Mouse (Mus musculus) forebrain, embryonic 11.5 days (tissue): ENCODE data around the gene Ctcfl. TPM values are rescaled to one million over a fixed set of nuclear protein-coding genes. Genes with fewer than 3 reads are reported as not detected.

Experiments
- ATAC-seq: fragments of 200-750 bp; cut with Nextera tagmentation; replicated peaks from 2 replicates; pipeline ENCODE4 v1.8.0; 2017; ENCODE audit warnings: moderate TSS enrichment; ENCODE audit not compliant: low FRiP score
- DNase-seq: peaks from one replicate; pipeline ENCODE4 v3.0.0-alpha.2; 2017; ENCODE audit warnings: low spot score
- H3K27ac ChIP-seq: fragments of 300-500 bp; sonication (generic); 2 replicates; pipeline ENCODE4 v1.5.1; 2014; ENCODE audit warnings: low read depth, low read length
- H3K27me3 ChIP-seq: fragments of 300-500 bp; sonication (generic); 2 replicates; pipeline ENCODE4 v1.6.1; 2014; ENCODE audit warnings: mild to moderate bottlenecking, low read length, mixed read lengths; ENCODE audit not compliant: control insufficient read depth, insufficient read depth
- H3K36me3 ChIP-seq: fragments of 300-500 bp; sonication (generic); 2 replicates; pipeline ENCODE4 v1.6.1; 2014; ENCODE audit warnings: mild to moderate bottlenecking, low read length, moderate library complexity, mixed read lengths; ENCODE audit not compliant: control insufficient read depth, insufficient read depth
- H3K4me1 ChIP-seq: fragments of 300-500 bp; sonication (generic); replicated peaks from 2 replicates; pipeline ENCODE4 v1.6.1; 2014; ENCODE audit warnings: low read length, mixed read lengths; ENCODE audit not compliant: control insufficient read depth, insufficient read depth
- H3K4me2 ChIP-seq: fragments of 300-500 bp; sonication (generic); 2 replicates; pipeline ENCODE4 v1.6.1; 2014; ENCODE audit warnings: low read depth, mild to moderate bottlenecking, low read length, moderate library complexity, mixed read lengths; ENCODE audit not compliant: severe bottlenecking
- H3K4me3 ChIP-seq: fragments of 300-500 bp; sonication (generic); 2 replicates; pipeline ENCODE4 v1.5.1; 2014; ENCODE audit warnings: low read depth, low read length
- H3K9ac ChIP-seq: fragments of 300-500 bp; sonication (generic); 2 replicates; pipeline ENCODE4 v1.6.1; 2014; ENCODE audit warnings: low read length
- H3K9me3 ChIP-seq: fragments of 300-500 bp; sonication (generic); 2 replicates; pipeline ENCODE4 v1.6.1; 2016; ENCODE audit warnings: low read length, mixed read lengths; ENCODE audit not compliant: control insufficient read depth
- WGBS: fragments of 180-500 bp; shearing (Covaris S2); extraction: QIAGEN DNeasy Blood & Tissue Kit; methylation state at CpG from one replicate; pipeline ENCODE4 v1.1.7; 2014; 5-methylcytosine and 5-hydroxymethylcytosine counted together
- polyA plus RNA-seq: library from polyadenylated mRNA; unstranded; fragments of >200 nt; fragmentation: Nextera tagmentation; extraction: Ambion mirVana; gene quantifications from 2 replicates; pipeline ENCODE4 v1.2.1, GENCODE M21; 2014

Ctcfl gene
- polyA plus RNA-seq = 0.08 TPM in 1 of 2 replicates, not detected in the other

DNA sequence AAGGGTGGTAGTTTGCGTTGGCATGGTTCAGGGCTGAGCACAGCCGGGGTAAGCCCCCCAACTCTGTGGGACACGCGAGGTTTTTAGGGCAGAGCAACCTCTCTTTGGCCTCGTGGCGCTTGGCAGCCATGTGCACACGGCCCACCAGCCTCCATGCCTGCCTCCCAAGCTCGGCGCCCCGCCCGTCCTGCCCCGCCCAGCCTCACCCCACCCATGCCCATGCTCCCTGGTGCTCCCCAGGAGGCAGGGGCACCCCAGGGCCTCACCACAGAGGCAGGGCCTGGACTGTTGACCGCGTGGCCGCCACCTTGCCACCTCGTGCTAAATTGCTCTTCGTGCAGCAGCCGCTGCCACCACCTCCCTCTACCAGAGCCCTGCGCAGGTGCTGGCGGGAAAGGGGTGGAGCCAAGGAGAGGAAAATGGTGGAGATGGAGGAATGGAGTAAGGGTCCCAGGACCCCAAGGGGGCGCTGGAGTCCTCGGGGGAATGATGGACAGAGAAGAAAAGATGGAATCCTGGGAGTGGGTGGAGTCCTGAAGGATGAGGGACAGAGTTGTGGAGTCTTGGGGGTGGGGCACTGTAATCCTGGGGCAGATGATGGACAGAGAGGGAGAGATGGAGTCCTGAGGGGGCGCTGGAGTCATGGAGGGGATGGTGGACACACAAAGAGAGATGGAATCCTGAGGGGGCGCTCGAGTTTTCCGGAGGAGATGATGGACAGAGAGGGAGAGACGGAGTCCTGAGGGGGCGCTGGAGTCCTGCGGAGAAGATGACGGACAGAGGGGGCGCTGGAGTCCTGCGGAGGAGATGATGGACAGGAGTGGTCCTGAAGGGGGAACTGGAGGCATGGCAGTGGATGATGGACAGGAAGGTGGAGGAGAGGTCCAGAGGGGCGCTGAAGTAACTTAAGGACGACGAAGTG, at the start of gene Ctcfl:
Ctcfl (minus strand) TSS at position 503 of the 922 bp plus-strand sequence.
- no peak within 1 kb of the TSS for H3K4me3 ChIP-seq
- 85% methylated on average over 35 of the region's 35 CpGs for WGBS
- no peaks in the 10 kb centered on the region for H3K9me3 ChIP-seq
- no peak for DNase-seq
- H3K27ac ChIP-seq = no peak within 1 kb of the TSS
- no peaks in the 10 kb centered on the region for H3K36me3 ChIP-seq
- H3K9ac ChIP-seq = no peak within 1 kb of the TSS
- H3K4me2 ChIP-seq = no peak within 1 kb of the TSS
- 0 out of 2 replicates have a peak, but pooled peaks cover 1% of the 10 kb centered on the region for H3K4me1 ChIP-seq
- ATAC-seq = no peak; the same call in 1 of the 2 replicates
- no peaks in the 10 kb centered on the region for H3K27me3 ChIP-seq

DNA sequence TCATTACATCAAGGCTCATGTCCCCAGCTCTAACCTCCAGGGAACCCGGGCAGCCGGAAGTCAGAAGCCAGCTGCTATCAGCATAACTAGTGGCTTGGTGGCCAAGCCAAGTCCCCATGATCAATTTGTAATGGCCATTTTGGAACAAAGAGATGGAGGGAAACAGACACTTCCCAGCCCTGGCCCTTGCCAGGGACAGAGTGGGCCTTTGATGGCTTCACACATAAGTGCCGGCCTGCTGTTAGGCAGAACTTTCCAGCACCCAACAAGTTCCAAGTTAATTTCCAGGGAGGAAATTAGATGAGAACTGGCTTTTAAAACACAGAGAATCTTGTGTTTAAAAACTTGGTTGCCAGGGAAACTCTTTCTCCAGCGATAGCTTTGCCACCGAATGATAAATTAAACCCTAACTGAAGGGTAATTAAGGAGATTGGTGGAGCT, 49.1 kb upstream of the Ctcfl start:
- H3K9me3 ChIP-seq = no peaks in the 10 kb centered on the region
- H3K27me3 ChIP-seq = no peaks in the 10 kb centered on the region; the same call in 1 of the 2 replicates
- H3K36me3 ChIP-seq = no peaks in the 10 kb centered on the region
- no peak overlapping the region for H3K9ac ChIP-seq
- H3K4me3 ChIP-seq = no peak overlapping the region
- peaks cover 8% of the 10 kb centered on the region for H3K4me1 ChIP-seq
- 77% methylated on average over 5 of the region's 5 CpGs for WGBS
- no peak overlapping the region for H3K4me2 ChIP-seq
- ATAC-seq (no peak), DNase-seq (no peak)
- H3K27ac ChIP-seq = no peak overlapping the region

DNA sequence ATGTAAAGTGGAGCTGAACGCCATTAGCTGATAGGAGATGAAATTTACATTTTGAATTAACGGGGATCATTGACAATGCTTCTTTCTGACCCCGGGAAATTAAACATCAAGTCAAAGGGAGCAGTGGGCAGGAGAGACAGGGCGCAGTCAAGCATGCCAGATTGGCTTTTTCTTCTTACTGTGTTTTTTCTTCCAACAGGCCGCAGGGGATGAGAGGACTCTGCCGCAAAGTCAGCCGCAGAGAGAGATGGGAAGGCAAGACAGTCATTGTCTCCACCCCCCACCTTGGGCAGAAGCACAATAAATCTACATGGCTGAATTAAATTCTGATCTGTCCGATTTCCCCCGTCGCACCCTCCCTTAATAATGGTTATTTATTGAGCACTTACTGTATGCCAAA, 46.0 kb upstream of the Ctcfl start:
- no peak for ATAC-seq
- no peak for DNase-seq
- H3K36me3 ChIP-seq = no peaks in the 10 kb centered on the region
- H3K4me1 ChIP-seq = no peaks in the 10 kb centered on the region
- 91% methylated on average over 10 of the region's 10 CpGs for WGBS
- H3K27ac ChIP-seq = no peak overlapping the region
- H3K9ac ChIP-seq = no peak overlapping the region
- no peak overlapping the region for H3K4me3 ChIP-seq
- H3K9me3 ChIP-seq = no peaks in the 10 kb centered on the region
- H3K27me3 ChIP-seq = no peaks in the 10 kb centered on the region
- no peak overlapping the region for H3K4me2 ChIP-seq

DNA sequence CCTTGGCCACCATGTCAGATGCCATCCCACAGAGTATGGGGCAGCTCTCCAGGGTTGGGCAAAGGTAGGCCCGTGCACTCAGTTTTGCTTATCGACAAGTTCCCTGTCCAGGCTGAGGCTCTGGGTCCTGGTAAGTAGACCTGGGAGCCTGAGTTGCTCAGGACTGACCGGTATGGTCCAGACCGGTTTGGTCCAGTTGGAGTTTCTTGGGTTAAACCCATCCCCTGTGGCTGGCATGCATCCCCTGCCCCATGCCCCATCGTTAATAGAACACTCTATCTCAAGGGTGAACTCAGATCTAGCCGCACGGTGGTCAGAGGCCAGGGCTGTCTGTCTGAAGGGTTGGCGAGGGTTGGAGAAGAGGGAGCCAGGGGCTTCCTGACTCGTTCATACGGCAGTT, 45.6 kb upstream of the Ctcfl start:
- 90% methylated on average over 10 of the region's 10 CpGs for WGBS
- DNase-seq = no peak

DNA sequence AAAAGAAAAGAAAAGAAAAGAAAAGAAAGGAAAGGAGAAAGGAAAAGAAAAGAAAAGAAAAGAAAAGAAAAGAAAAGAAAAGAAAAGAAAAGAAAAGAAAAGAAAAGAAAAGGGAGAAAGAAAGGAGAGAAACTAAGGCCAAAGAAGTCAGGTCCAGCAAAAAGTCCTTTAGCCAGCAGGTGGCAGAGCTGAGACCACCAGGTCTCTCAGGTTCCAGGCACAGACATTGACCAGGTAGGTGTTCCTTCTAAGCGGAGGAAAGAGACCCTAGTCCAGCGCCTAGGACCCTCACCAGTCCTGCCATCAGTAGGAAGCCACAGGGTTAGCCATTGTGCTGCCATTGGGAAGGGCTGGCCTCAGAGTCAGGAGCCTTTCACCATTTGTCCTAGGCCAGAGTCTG, 45.0 kb upstream of the Ctcfl start:
- Histone ChIP-seq H3K4me2 (no peak overlapping the region), H3K27me3 (no peaks in the 10 kb centered on the region), H3K4me3 (no peak overlapping the region), H3K9me3 (no peaks in the 10 kb centered on the region), H3K27ac (no peak overlapping the region), H3K9ac (no peak overlapping the region), H3K36me3 (no peaks in the 10 kb centered on the region), H3K4me1 (no peaks in the 10 kb centered on the region)
- DNase-seq (no peak), ATAC-seq (0 out of 2 replicates have a peak, but pooled peaks have one; percentile 34)
- 39% methylated on average over 2 of the region's 2 CpGs for WGBS

More for the DNA sequence above, 45.6 kb upstream of the Ctcfl start:
- Histone ChIP-seq H3K27me3 (no peaks in the 10 kb centered on the region), H3K4me1 (no peaks in the 10 kb centered on the region), H3K9me3 (no peaks in the 10 kb centered on the region), H3K9ac (no peak overlapping the region), H3K4me2 (no peak overlapping the region), H3K27ac (no peak overlapping the region), H3K36me3 (no peaks in the 10 kb centered on the region), H3K4me3 (no peak overlapping the region)
- no peak for ATAC-seq

DNA sequence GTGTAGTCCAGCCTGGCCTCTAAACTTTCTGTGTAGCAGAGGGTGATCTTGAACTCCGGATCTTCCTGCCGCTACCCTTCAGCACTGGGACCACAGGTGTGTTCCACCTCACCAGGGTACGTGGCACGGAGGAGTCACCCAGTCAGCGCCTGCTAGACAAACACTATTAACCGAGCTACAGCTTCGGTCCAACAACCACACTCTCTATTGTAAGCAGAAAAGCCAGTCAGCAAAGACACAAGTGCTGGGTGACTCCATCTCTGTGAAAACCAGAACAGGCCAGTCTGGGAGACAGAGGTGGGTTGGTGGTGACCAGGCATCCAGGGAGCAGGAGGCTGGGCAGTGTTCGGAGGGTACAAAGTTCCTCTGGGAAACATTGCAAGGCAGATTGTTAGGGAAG, 44.1 kb upstream of the Ctcfl start:
- WGBS = 88% methylated on average over 8 of the region's 8 CpGs
- no peak for DNase-seq

DNA sequence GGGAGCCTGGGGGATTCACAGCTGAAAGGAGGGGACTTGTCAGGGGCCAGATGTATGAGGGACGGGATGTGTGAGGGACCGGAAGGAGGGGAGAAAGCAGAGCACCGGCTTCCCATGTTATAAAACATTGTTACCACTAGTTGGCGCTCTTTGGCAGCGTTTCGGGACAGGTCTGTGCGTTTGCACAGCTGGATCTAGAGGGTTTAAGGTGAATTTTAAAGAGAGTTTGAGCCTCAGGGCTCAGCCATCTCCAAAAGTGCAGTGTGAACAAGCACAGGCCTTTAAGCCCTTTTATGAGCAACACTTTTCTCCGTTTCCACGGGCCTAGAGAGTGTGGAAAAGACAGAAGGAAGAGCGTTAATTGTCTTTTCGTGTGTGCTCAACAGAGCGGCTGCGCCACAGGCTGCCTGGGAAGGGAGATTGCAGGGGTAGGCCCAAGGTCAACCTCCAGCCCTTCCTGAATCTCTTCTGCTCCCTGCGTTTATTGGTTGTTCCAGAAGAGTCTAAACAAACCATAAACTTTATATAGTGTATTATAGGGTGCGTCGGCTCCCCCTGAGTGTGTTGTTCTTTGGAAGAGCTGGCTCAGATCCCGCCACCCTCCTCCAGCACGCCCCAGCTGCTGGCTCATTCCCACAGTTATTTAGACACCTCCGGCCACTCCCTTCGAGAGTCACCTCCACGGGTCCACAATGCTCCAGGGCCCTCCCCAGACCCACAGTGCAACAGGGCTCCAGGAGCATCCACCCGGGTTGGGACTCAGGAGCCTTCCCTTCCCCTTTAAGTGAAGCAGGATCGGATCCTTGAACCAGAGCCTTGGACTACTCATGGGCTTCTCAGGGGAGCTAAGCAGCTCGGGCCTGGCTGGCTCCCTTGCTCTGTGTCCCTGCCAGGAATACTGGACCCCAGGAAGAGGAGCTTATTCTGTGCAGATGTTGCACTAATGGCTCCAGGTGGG, 40.3 kb upstream of the Ctcfl start:
- Histone ChIP-seq H3K4me2 (no peak overlapping the region), H3K4me3 (no peak overlapping the region), H3K36me3 (no peaks in the 10 kb centered on the region), H3K27me3 (no peaks in the 10 kb centered on the region), H3K9me3 (no peaks in the 10 kb centered on the region), H3K4me1 (no peaks in the 10 kb centered on the region), H3K27ac (no peak overlapping the region), H3K9ac (no peak overlapping the region)
- WGBS = 56% methylated on average over 24 of the region's 24 CpGs
- DNase-seq = peak; percentile 81
- peak; percentile 74 for ATAC-seq

More for the DNA sequence above, 44.1 kb upstream of the Ctcfl start:
- Histone ChIP-seq H3K4me1 (no peaks in the 10 kb centered on the region), H3K27ac (no peak overlapping the region), H3K36me3 (no peaks in the 10 kb centered on the region), H3K4me3 (no peak overlapping the region), H3K4me2 (no peak overlapping the region), H3K9ac (no peak overlapping the region), H3K27me3 (no peaks in the 10 kb centered on the region), H3K9me3 (no peaks in the 10 kb centered on the region)
- ATAC-seq = no peak

DNA sequence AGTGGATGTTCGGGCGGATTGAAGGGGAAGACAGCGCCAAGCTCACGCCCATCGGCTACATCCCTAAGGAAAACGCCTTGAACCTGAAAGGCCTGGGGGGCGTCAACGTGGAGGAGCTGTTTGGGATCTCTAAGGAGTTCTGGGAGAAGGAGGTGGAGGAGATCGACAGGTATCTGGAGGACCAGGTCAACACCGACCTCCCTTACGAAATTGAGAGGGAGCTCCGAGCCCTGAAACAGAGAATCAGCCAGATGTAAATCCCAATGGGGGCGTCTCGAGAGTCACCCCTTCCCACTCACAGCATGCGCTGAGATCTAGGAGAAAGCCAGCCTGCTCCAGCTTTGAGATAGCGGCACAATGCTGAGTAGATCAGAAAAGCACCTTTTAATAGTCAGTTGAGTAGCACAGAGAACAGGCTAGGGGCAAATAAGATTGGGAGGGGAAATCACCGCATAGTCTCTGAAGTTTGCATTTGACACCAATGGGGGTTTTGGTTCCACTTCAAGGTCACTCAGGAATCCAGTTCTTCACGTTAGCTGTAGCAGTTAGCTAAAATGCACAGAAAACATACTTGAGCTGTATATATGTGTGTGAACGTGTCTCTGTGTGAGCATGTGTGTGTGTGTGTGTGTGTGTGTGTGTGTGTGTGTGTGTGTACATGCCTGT, 39.2 kb upstream of the Ctcfl start:
- Histone ChIP-seq H3K36me3 (no peaks in the 10 kb centered on the region), H3K9me3 (no peaks in the 10 kb centered on the region), H3K4me2 (no peak overlapping the region), H3K27ac (no peak overlapping the region), H3K4me1 (no peaks in the 10 kb centered on the region), H3K4me3 (no peak overlapping the region), H3K9ac (no peak overlapping the region), H3K27me3 (no peaks in the 10 kb centered on the region)
- no peak for ATAC-seq
- no peak for DNase-seq
- 89% methylated on average over 19 of the region's 19 CpGs for WGBS
